Mouse (Mus musculus) spleen, postnatal 0 days (tissue): ENCODE measurements around the gene Ero1l. TPM values are rescaled to one million over a fixed set of nuclear protein-coding genes. Genes with fewer than 3 reads are reported as not detected.

Source experiments
- polyA plus RNA-seq: library from polyadenylated mRNA; unstranded; fragments of >200 nt; fragmentation: Nextera tagmentation; extraction: Ambion mirVana; gene quantifications from 2 replicates; pipeline ENCODE4 v1.2.1, GENCODE M21; 2015

Ero1l gene
- 28.1 and 30.3 TPM in 2 replicates for polyA plus RNA-seq

DNA sequence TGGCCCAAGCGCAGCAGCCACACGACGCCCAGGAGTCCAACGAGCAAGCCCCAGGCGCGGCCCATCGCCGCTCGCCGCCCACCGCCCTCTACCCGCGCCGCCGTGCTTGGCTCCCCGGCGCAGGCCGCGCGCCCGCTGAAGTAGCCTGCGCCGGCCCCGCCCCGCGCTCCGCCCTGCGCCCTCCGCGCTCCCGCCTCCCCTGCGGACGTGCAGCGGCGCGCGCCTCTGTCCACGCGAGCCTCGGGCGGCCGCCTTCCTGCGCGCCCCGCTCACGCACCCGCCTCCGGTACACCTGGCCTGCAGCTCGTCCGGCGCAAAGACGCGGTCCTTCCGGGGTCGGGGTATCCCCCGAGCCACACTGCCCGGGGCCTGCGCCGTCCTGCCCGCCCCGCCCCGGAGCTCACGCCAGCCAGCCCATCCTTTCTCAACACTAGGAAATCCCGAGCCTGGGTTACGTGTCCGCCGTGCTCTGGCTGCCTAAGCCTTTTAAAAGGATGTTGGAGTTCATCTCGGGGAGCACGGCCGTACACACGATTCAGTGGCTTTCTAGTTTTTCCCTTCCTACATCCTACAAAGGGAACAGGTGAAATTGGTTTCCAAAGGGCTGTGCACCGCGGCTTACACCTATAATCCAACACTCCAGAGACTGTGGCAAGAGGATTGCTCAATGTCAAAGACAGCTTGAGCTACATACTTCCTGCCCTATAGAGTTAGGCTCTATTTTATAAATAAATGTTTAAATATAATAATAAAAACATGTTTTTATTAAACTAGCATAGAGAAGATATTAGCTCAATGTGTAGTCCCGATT, at the start of gene Ero1l:
Gene Ero1l, minus strand, starts transcription at position 346 of the 811 bp plus-strand sequence.

DNA sequence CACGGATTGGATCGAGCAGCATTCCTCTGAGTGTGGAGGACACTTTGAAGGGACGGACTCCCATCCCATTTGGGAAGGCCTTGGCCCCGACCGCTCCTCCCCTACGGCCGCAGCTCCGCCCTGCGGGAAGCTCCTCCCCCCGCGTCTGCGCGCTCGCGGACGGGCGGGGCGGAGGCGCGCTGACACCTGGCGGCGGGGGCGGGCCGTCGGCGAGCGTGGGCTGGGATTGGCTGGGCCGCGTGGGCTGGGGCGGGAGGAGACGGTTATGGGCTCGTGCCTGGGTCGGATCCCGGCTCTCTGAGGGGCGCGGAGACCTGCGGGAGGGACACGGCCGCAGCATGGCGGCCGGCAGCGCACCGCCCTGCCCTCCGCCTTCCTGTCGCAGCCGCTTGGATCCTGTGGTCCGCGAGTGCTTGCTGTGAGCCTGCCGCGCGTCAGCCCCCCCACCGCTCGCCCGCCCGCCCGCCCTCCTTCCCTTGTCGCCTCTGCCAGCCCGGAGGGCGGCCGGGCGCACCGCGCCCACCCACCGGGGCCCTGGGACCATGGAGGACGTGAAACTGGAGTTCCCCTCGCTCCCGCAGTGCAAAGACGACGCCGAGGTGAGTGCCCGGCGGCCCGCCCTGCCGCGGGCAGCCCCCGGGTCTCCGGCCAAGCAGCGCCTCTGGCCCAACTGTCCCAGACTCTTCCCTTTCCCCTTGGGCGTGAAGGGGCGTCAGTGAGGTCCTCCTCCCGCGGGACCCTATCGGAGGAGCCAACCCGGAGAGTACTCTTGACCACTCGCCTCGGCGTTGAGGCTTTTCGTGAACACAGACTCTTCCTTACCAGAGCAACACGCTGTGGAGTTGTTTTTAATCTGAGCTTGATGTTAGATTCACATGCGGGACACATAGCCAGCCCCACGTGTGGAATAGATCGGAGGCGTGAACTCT, 32.6 kb upstream of the Ero1l start, which contains the start of gene Styx:
Gene Styx, plus strand, starts transcription at position 163 of the 929 bp plus-strand sequence.

GRCm38 (mm10) chr14:45329589-45330181, 11.1 kb upstream of the Ero1l start, which contains the start of gene Psmc6:
Gene Psmc6 (plus strand): TSS chr14:45329788.

Other genes with a start within 250 kb of the Ero1l start
- gene Gpr137c, start 99.1 kb downstream of the Ero1l start, polyA plus RNA-seq: 0.61 and 0.88 TPM in 2 replicates
- 2.9 and 4.6 TPM in 2 replicates for gene Txndc16, start 98.4 kb downstream of the Ero1l start, polyA plus RNA-seq
- 93.8 and 99.0 TPM in 2 replicates for gene Psmc6, start 11.0 kb upstream of the Ero1l start, polyA plus RNA-seq
- gene Styx, start 32.3 kb upstream of the Ero1l start, polyA plus RNA-seq: 42.5 and 46.7 TPM in 2 replicates
- gene Gnpnat1, start 86.1 kb upstream of the Ero1l start, polyA plus RNA-seq: 15.2 TPM in 2 replicates
- 51.1 and 73.4 TPM in 2 replicates for gene Fermt2, start 211.3 kb upstream of the Ero1l start, polyA plus RNA-seq